Mouse (Mus musculus) CH12.LX (cell line): ENCODE data around the gene Gas2l3. TPM values are rescaled to one million over a fixed set of nuclear protein-coding genes. Genes with fewer than 3 reads are reported as not detected.

Source experiments
- DNase-seq: peaks from one replicate; pipeline ENCODE4 v3.0.0-alpha.2; 2013; ENCODE audit errors: extremely low read depth
- H3K27ac ChIP-seq: 2 replicates; pipeline ENCODE4 v1.5.1; 2012; ENCODE audit warnings: low read depth, mild to moderate bottlenecking, control low read depth, moderate library complexity; ENCODE audit not compliant: insufficient read depth
- H3K27me3 ChIP-seq: replicated peaks from 2 replicates; pipeline ENCODE3; 2012; ENCODE audit warnings: inconsistent platforms
- H3K36me3 ChIP-seq, 2 experiments: replicated peaks in 1 of 2; 2 replicates each; pipeline versions ENCODE3 to v1.6.1; 2012; ENCODE audit warnings: inconsistent platforms in 1 of 2, low read length in 1 of 2, mild to moderate bottlenecking in 1 of 2, mixed read lengths in 1 of 2, moderate library complexity in 1 of 2; ENCODE audit not compliant: control insufficient read depth in 1 of 2, insufficient read depth in 1 of 2
- H3K4me1 ChIP-seq, 2 experiments: 2 replicates each; pipeline ENCODE4 v1.6.1; 2012; ENCODE audit warnings: inconsistent platforms in 1 of 2, moderate library complexity in 1 of 2; ENCODE audit not compliant: insufficient read depth in 2 of 2, control insufficient read depth in 1 of 2
- H3K4me2 ChIP-seq: 2 replicates; pipeline ENCODE4 v1.6.1; 2012; ENCODE audit warnings: low read depth, mild to moderate bottlenecking, control low read depth; ENCODE audit not compliant: poor library complexity, insufficient read depth, severe bottlenecking
- H3K4me3 ChIP-seq, 3 experiments: fragments of 150-350 bp in 1 of 3; sonication (generic) in 1 of 3; replicated peaks in 1 of 3; 2 replicates each; pipeline versions ENCODE3 to v1.5.1; 2011 to 2012; ENCODE audit warnings: low read depth in 2 of 3, low read length in 2 of 3, mild to moderate bottlenecking in 2 of 3, moderate library complexity in 2 of 3, control low read depth in 1 of 3, improper control_type of control experiment in 1 of 3, inconsistent platforms in 1 of 3, mixed read lengths in 1 of 3; ENCODE audit not compliant: poor library complexity in 1 of 3
- H3K79me2 ChIP-seq: replicated peaks from 2 replicates; pipeline ENCODE4 v1.6.1; 2012; ENCODE audit warnings: mild to moderate bottlenecking, moderate library complexity; ENCODE audit not compliant: control insufficient read depth, poor library complexity, insufficient read depth, severe bottlenecking; ENCODE audit errors: extremely low read depth
- H3K9ac ChIP-seq: 2 replicates; pipeline ENCODE4 v1.6.1; 2012; ENCODE audit warnings: low read depth, mild to moderate bottlenecking, control low read depth, moderate library complexity; ENCODE audit not compliant: insufficient read depth
- H3K9me3 ChIP-seq: replicated peaks from 2 replicates; pipeline ENCODE3; 2012; ENCODE audit warnings: low read length, inconsistent platforms, mixed read lengths
- CHD1 ChIP-seq: IDR thresholded peaks from 2 replicates; pipeline ENCODE4 v1.6.1; 2012; ENCODE audit warnings: low read depth, low read length, improper control_type of control experiment, inconsistent platforms
- CHD2 ChIP-seq: IDR thresholded peaks from 2 replicates; pipeline ENCODE4 v1.6.1; 2011; ENCODE audit warnings: low read length, improper control_type of control experiment
- CTCF ChIP-seq, 2 experiments: IDR thresholded peaks in 1 of 2; conservative IDR thresholded peaks in 1 of 2; 2 replicates each; pipeline ENCODE4 v1.5.1; 2011 to 2012; ENCODE audit warnings: low read depth in 2 of 2, low read length in 2 of 2, improper control_type of control experiment in 1 of 2, inconsistent platforms in 1 of 2, mild to moderate bottlenecking in 1 of 2, moderate library complexity in 1 of 2
- EP300 ChIP-seq: IDR thresholded peaks from 2 replicates; pipeline ENCODE4 v1.6.1; 2011; ENCODE audit warnings: low read length, improper control_type of control experiment
- ETS1 ChIP-seq: conservative IDR thresholded peaks from 2 replicates; pipeline ENCODE4 v1.6.1; 2012; ENCODE audit warnings: low read depth, mild to moderate bottlenecking, inconsistent platforms, low read length, improper control_type of control experiment, moderate library complexity
- GABPA ChIP-seq: IDR thresholded peaks from 2 replicates; pipeline ENCODE4 v1.6.1; 2012; ENCODE audit warnings: low read depth, low read length, improper control_type of control experiment, inconsistent platforms; ENCODE audit not compliant: insufficient replicate concordance
- HCFC1 ChIP-seq: IDR thresholded peaks from 2 replicates; pipeline ENCODE4 v1.6.1; 2012; ENCODE audit warnings: low read depth, mild to moderate bottlenecking, inconsistent platforms, low read length, improper control_type of control experiment
- IRF4 ChIP-seq: IDR thresholded peaks from 2 replicates; pipeline ENCODE4 v1.6.1; 2014; ENCODE audit warnings: low read depth, mild to moderate bottlenecking, inconsistent platforms, low read length, improper control_type of control experiment
- JUN ChIP-seq: IDR thresholded peaks from 2 replicates; pipeline ENCODE4 v1.6.1; 2011; ENCODE audit warnings: low read depth, mild to moderate bottlenecking, low read length, improper control_type of control experiment, moderate library complexity; ENCODE audit not compliant: insufficient read depth
- KAT2A ChIP-seq: IDR thresholded peaks from 2 replicates; pipeline ENCODE4 v1.6.1; 2012; ENCODE audit warnings: low read length, improper control_type of control experiment, inconsistent platforms; ENCODE audit not compliant: insufficient replicate concordance
- MAFK ChIP-seq: IDR thresholded peaks from 2 replicates; pipeline ENCODE4 v1.6.1; 2011; ENCODE audit warnings: low read length, improper control_type of control experiment; ENCODE audit not compliant: insufficient replicate concordance
- MAZ ChIP-seq: IDR thresholded peaks from 2 replicates; pipeline ENCODE4 v1.6.1; 2012; ENCODE audit warnings: low read depth, mild to moderate bottlenecking, inconsistent platforms, low read length, improper control_type of control experiment, moderate library complexity
- MEF2A ChIP-seq: IDR thresholded peaks from 2 replicates; pipeline ENCODE4 v1.6.1; 2014; ENCODE audit warnings: low read depth, mild to moderate bottlenecking, inconsistent platforms, low read length, improper control_type of control experiment, borderline replicate concordance
- MXI1 ChIP-seq: IDR thresholded peaks from 2 replicates; pipeline ENCODE4 v1.6.1; 2011; ENCODE audit warnings: mild to moderate bottlenecking, low read depth, low read length, improper control_type of control experiment
- MYC ChIP-seq: IDR thresholded peaks from 2 replicates; pipeline ENCODE4 v1.6.1; 2011; ENCODE audit warnings: low read depth, mild to moderate bottlenecking, improper control_type of control experiment, low read length
- POLR2A ChIP-seq: IDR thresholded peaks from 2 replicates; pipeline ENCODE4 v1.6.1; 2011; ENCODE audit warnings: low read depth, mild to moderate bottlenecking, improper control_type of control experiment, low read length
- RCOR1 ChIP-seq: conservative IDR thresholded peaks from 2 replicates; pipeline ENCODE4 v1.6.1; 2012; ENCODE audit warnings: low read depth, mild to moderate bottlenecking, inconsistent platforms, low read length, improper control_type of control experiment
- TCF12 ChIP-seq: IDR thresholded peaks from 2 replicates; pipeline ENCODE4 v1.6.1; 2014; ENCODE audit warnings: low read depth, mild to moderate bottlenecking, inconsistent platforms, low read length, improper control_type of control experiment
- USF1 ChIP-seq: IDR thresholded peaks from 2 replicates; pipeline ENCODE4 v1.6.1; 2014; ENCODE audit warnings: low read depth, mild to moderate bottlenecking, inconsistent platforms, low read length, improper control_type of control experiment
- USF2 ChIP-seq: conservative IDR thresholded peaks from 2 replicates; pipeline ENCODE4 v1.6.1; 2011; ENCODE audit warnings: low read depth, low read length, improper control_type of control experiment
- ZKSCAN1 ChIP-seq: IDR thresholded peaks from 2 replicates; pipeline ENCODE4 v1.6.1; 2012; ENCODE audit warnings: low read depth, inconsistent platforms, low read length, improper control_type of control experiment, borderline replicate concordance
- ZMIZ1 ChIP-seq: IDR thresholded peaks from 2 replicates; pipeline ENCODE4 v1.6.1; 2012; ENCODE audit warnings: low read depth, mild to moderate bottlenecking, inconsistent platforms, low read length, improper control_type of control experiment
- dilution Hi-C: fragments of 300-500 bp; cut with MboI; formaldehyde crosslinking; loops from 2 replicates; pipeline ENCODE4 v1.14.3; 2020; ENCODE audit warnings: low sequenced_read_pairs; ENCODE audit not compliant: extremely low pct_unique_long_range_greater_than_20kb, extremely low pct_ligation_motif_present
- in situ Hi-C: fragments of 300-500 bp; cut with MboI; formaldehyde crosslinking; loops from 3 replicates; pipeline ENCODE4 v1.14.3; 2019; ENCODE audit warnings: low sequenced_read_pairs, low pct_ligation_motif_present, low pct_unique_long_range_greater_than_20kb, mixed read lengths
- polyA plus RNA-seq: library from polyadenylated mRNA; unstranded; fragments of >175 nt; gene quantifications from 2 replicates; pipeline ENCODE4 v1.2.1, GENCODE M21; 2012; ENCODE audit warnings: low read depth; ENCODE audit not compliant: insufficient read length
- total RNA-seq, 2 experiments: library from RNA; depleted of rRNA; stranded (reverse); fragments of 300-350 nt in 1 of 2; fragments of >200 nt in 1 of 2; gene quantifications; 2 replicates each; pipeline ENCODE4 v1.2.3; 2012 to 2014

The Gas2l3 gene
- total and polyA plus RNA-seq, 3 experiments = 7.3 to 12.2 (median 9.4) TPM

GRCm38 (mm10) chr10:89377750-89378149 is 66.0 kb downstream of the Gas2l3 start:
- in situ Hi-C loops (no loop called here), dilution Hi-C loops (no loop called here)
- H3K27ac ChIP-seq = no peak overlapping the region
- H3K9ac ChIP-seq = no peak overlapping the region
- H3K4me1 ChIP-seq = peaks cover 0 to 20% of the 10 kb centered on the region in 2 experiments; a peak in 2 of 4 replicates
- H3K36me3 ChIP-seq = no peaks in the 10 kb centered on the region
- no peaks in the 10 kb centered on the region for H3K9me3 ChIP-seq
- no peak overlapping the region for H3K4me3 ChIP-seq
- H3K27me3 ChIP-seq = no peaks in the 10 kb centered on the region
- no peak for TF ChIP-seq CHD1
- no peak for TF ChIP-seq ZMIZ1
- TF ChIP-seq MEF2A = no peak
- no peak for TF ChIP-seq CHD2
- no peak for TF ChIP-seq TCF12
- no peak for TF ChIP-seq ETS1
- TF ChIP-seq RCOR1 = no peak
- no peak for TF ChIP-seq MXI1
- TF ChIP-seq MAZ = no peak
- no peak for TF ChIP-seq CTCF (conservative IDR thresholded peaks at IDR 0.05 in 1 of 2, IDR thresholded peaks at IDR 0.05 in 1 of 2; ENCODE audit: low read depth in 2 of 2, low read length in 2 of 2)
- no peak for TF ChIP-seq POLR2A
- TF ChIP-seq HCFC1 = no peak
- TF ChIP-seq USF1 = no peak
- no peak for TF ChIP-seq GABPA
- TF ChIP-seq JUN = no peak
- TF ChIP-seq IRF4 = no peak
- no peak for TF ChIP-seq ZKSCAN1
- no peak for TF ChIP-seq USF2
- TF ChIP-seq EP300 = no peak
- TF ChIP-seq, all 38 proteins: peak for 0
- Histone ChIP-seq H3K79me2 (no peaks in the 10 kb centered on the region), H3K4me2 (no peak overlapping the region)
- DNase-seq = no peak

- no peak for TF ChIP-seq KAT2A
- TF ChIP-seq USF1 = no peak
- no peak for TF ChIP-seq ZMIZ1
- no peak for TF ChIP-seq TCF12
- TF ChIP-seq CHD1 = no peak
- no peak for TF ChIP-seq MYC
- TF ChIP-seq CHD2 = no peak
- TF ChIP-seq MAFK = no peak
- no peak overlapping the region for H3K4me2 ChIP-seq
- no peaks in the 10 kb centered on the region for H3K27me3 ChIP-seq
- H3K4me1 ChIP-seq = peaks cover 0 to 13% of the 10 kb centered on the region in 2 experiments; a peak in 2 of 4 replicates
- H3K79me2 ChIP-seq = no peaks in the 10 kb centered on the region
- no peaks in the 10 kb centered on the region for H3K9me3 ChIP-seq
- H3K27ac ChIP-seq = no peak overlapping the region
- H3K4me3 ChIP-seq = no peak overlapping the region
- DNase-seq = no peak
- H3K36me3 ChIP-seq = no peaks in the 10 kb centered on the region
- in situ Hi-C loops = no loop called here
- dilution Hi-C loops = no loop called here
- no peak overlapping the region for H3K9ac ChIP-seq
Observed at GRCm38 (mm10) chr10:89370051-89370450, 73.7 kb downstream of the Gas2l3 start.
